Mouse (Mus musculus) heart, embryonic 14.5 days (tissue): ENCODE measurements around the gene Ift122. TPM values are rescaled to one million over a fixed set of nuclear protein-coding genes. Genes with fewer than 3 reads are reported as not detected.
A peak's percentile ranks its signal among the peaks of the same experiment; 100 is the strongest.

Experiments
- ATAC-seq: fragments of 200-750 bp; cut with Nextera tagmentation; 2 replicates; pipeline ENCODE4 v1.8.0; 2017; ENCODE audit warnings: low read depth, moderate TSS enrichment; ENCODE audit not compliant: insufficient number of reproducible peaks, insufficient read depth, low FRiP score
- H3K27ac ChIP-seq, 2 experiments: fragments of 200-500 bp in 1 of 2; fragments of 300-500 bp in 1 of 2; sonication (generic) in 1 of 2; replicated peaks in 1 of 2; 2 replicates each; pipeline ENCODE4 v1.5.1; 2012 to 2014; ENCODE audit warnings: low read depth in 2 of 2, low read length in 2 of 2, control low read depth in 1 of 2, mild to moderate bottlenecking in 1 of 2, mixed read lengths in 1 of 2; ENCODE audit not compliant: control insufficient read depth in 1 of 2, insufficient read depth in 1 of 2
- H3K27me3 ChIP-seq: fragments of 300-500 bp; sonication (generic); 2 replicates; pipeline ENCODE4 v1.6.1; 2014; ENCODE audit warnings: mild to moderate bottlenecking, low read length, control low read depth; ENCODE audit not compliant: control insufficient read depth, insufficient read depth
- H3K36me3 ChIP-seq: fragments of 300-500 bp; sonication (generic); 2 replicates; pipeline ENCODE4 v1.6.1; 2014; ENCODE audit warnings: mild to moderate bottlenecking, control low read depth, low read length, mixed read lengths; ENCODE audit not compliant: control insufficient read depth, insufficient read depth
- H3K4me1 ChIP-seq, 2 experiments: fragments of 200-500 bp in 1 of 2; fragments of 300-500 bp in 1 of 2; sonication (generic) in 1 of 2; 2 replicates each; pipeline ENCODE4 v1.6.1; 2012 to 2014; ENCODE audit warnings: low read length in 2 of 2, control low read depth in 1 of 2, mixed read lengths in 1 of 2; ENCODE audit not compliant: control insufficient read depth in 2 of 2, insufficient read depth in 2 of 2
- H3K4me2 ChIP-seq: fragments of 300-500 bp; sonication (generic); 2 replicates; pipeline ENCODE4 v1.6.1; 2014; ENCODE audit warnings: mild to moderate bottlenecking, low read length
- H3K4me3 ChIP-seq, 2 experiments: fragments of 200-500 bp in 1 of 2; fragments of 300-500 bp in 1 of 2; sonication (generic) in 1 of 2; 2 replicates each; pipeline ENCODE4 v1.5.1; 2012 to 2014; ENCODE audit warnings: low read length in 2 of 2, mild to moderate bottlenecking in 2 of 2, control low read depth in 1 of 2, low read depth in 1 of 2, moderate library complexity in 1 of 2; ENCODE audit not compliant: control insufficient read depth in 1 of 2, insufficient read depth in 1 of 2
- H3K9ac ChIP-seq: fragments of 300-500 bp; sonication (generic); 2 replicates; pipeline ENCODE4 v1.6.1; 2014; ENCODE audit warnings: mild to moderate bottlenecking, low read length
- H3K9me3 ChIP-seq: fragments of 300-500 bp; sonication (generic); 2 replicates; pipeline ENCODE4 v1.6.1; 2016; ENCODE audit warnings: low read length, control low read depth; ENCODE audit not compliant: control insufficient read depth
- WGBS: fragments of 180-500 bp; shearing (Covaris S2); extraction: QIAGEN DNeasy Blood & Tissue Kit; methylation state at CpG from one replicate; pipeline ENCODE4 v1.1.7; 2014; 5-methylcytosine and 5-hydroxymethylcytosine counted together
- polyA plus RNA-seq: library from polyadenylated mRNA; unstranded; fragments of >200 nt; fragmentation: Nextera tagmentation; extraction: Ambion mirVana; gene quantifications from 2 replicates; pipeline ENCODE4 v1.2.1, GENCODE M21; 2014

Gene Ift122
- polyA plus RNA-seq, 1 experiment from 2014 or later, result 22.6 TPM

- H3K9ac ChIP-seq, result no peak overlapping the region
- peaks cover 12 to 18% of the 10 kb centered on the region in 2 experiments for H3K4me1 ChIP-seq
- no peaks in the 10 kb centered on the region for H3K27me3 ChIP-seq
- WGBS, result 62% methylated on average over 4 of the region's 4 CpGs
- no peak overlapping the region for H3K4me2 ChIP-seq
- no peak for ATAC-seq
- H3K4me3 ChIP-seq, result no peak overlapping the region
- H3K27ac ChIP-seq, result no peak overlapping the region
- H3K9me3 ChIP-seq, result no peaks in the 10 kb centered on the region
- peaks cover 26% of the 10 kb centered on the region for H3K36me3 ChIP-seq
These were observed 43.8 kb downstream of the Ift122 start for GRCm38 (mm10) chr6:115897117-115897516.

- Histone ChIP-seq H3K4me3 (no peak overlapping the region), H3K9me3 (no peaks in the 10 kb centered on the region), H3K4me1 (peaks cover 12 to 18% of the 10 kb centered on the region in 2 experiments), H3K9ac (no peak overlapping the region), H3K36me3 (peaks cover 20% of the 10 kb centered on the region), H3K4me2 (no peak overlapping the region), H3K27me3 (no peaks in the 10 kb centered on the region), H3K27ac (no peak overlapping the region)
- 81% methylated on average over 7 of the region's 7 CpGs for WGBS
- ATAC-seq, result no peak
These were observed 44.8 kb downstream of the Ift122 start for GRCm38 (mm10) chr6:115897926-115898520.

GRCm38 (mm10) chr6:115901062-115901461 is 47.8 kb downstream of the Ift122 start:
- ATAC-seq, result 0 out of 2 replicates have a peak, but pooled peaks have one; percentile 52
- Histone ChIP-seq H3K4me1 (peaks cover 14 to 18% of the 10 kb centered on the region in 2 experiments), H3K4me2 (no peak overlapping the region), H3K9me3 (no peaks in the 10 kb centered on the region), H3K9ac (peak overlapping the region; percentile 38; the same call in 1 of the 2 replicates), H3K27ac (peak overlapping the region; percentile 53 to 79; a peak in 3 of 4 replicates), H3K36me3 (peaks cover 10% of the 10 kb centered on the region; the same call in 1 of the 2 replicates), H3K4me3 (no peak overlapping the region), H3K27me3 (no peaks in the 10 kb centered on the region)
- WGBS, result 1% methylated on average over 3 of the region's 3 CpGs

GRCm38 (mm10) chr6:115901489-115901931 is 48.2 kb downstream of the Ift122 start:
- H3K9ac ChIP-seq, result peak overlapping the region; percentile 38; the same call in 1 of the 2 replicates
- H3K4me2 ChIP-seq, result no peak overlapping the region
- peaks cover 14 to 18% of the 10 kb centered on the region in 2 experiments for H3K4me1 ChIP-seq
- no peak overlapping the region for H3K4me3 ChIP-seq
- peaks cover 9% of the 10 kb centered on the region; the same call in 1 of the 2 replicates for H3K36me3 ChIP-seq
- no peaks in the 10 kb centered on the region for H3K9me3 ChIP-seq
- 64% methylated on average over 8 of the region's 8 CpGs for WGBS
- 0 out of 2 replicates have a peak, but pooled peaks have one; percentile 19 for ATAC-seq
- H3K27ac ChIP-seq, result peak overlapping the region; percentile 53 to 79
- no peaks in the 10 kb centered on the region for H3K27me3 ChIP-seq

- H3K27ac ChIP-seq, result no peak overlapping the region
- 79% methylated on average over 3 of the region's 3 CpGs for WGBS
- ATAC-seq, result no peak
These were observed 49.3 kb downstream of the Ift122 start for GRCm38 (mm10) chr6:115902545-115902944.

GRCm38 (mm10) chr6:115905568-115905967 is 52.3 kb downstream of the Ift122 start:
- Histone ChIP-seq H3K4me3 (no peak overlapping the region), H3K4me2 (no peak overlapping the region), H3K9ac (no peak overlapping the region), H3K27me3 (no peaks in the 10 kb centered on the region), H3K4me1 (peaks cover 26 to 32% of the 10 kb centered on the region in 2 experiments), H3K9me3 (no peaks in the 10 kb centered on the region), H3K27ac (peak overlapping the region; percentile 56 to 60), H3K36me3 (peaks cover 13% of the 10 kb centered on the region; the same call in 1 of the 2 replicates)
- 76% methylated on average over 6 of the region's 6 CpGs for WGBS
- no peak for ATAC-seq

More at GRCm38 (mm10) chr6:115902545-115902944, 49.3 kb downstream of the Ift122 start:
- Histone ChIP-seq H3K4me3 (no peak overlapping the region), H3K4me2 (no peak overlapping the region), H3K36me3 (peaks cover 13% of the 10 kb centered on the region; the same call in 1 of the 2 replicates), H3K4me1 (peaks cover 10 to 12% of the 10 kb centered on the region in 2 experiments), H3K27me3 (no peaks in the 10 kb centered on the region), H3K9me3 (no peaks in the 10 kb centered on the region), H3K9ac (no peak overlapping the region)

GRCm38 (mm10) chr6:115906455-115906854 is 53.2 kb downstream of the Ift122 start:
- H3K27ac ChIP-seq, result 0 out of 4 replicates have a peak overlapping the region, but pooled peaks of 1 of the 2 experiments have one; percentile 31
- H3K27me3 ChIP-seq, result no peaks in the 10 kb centered on the region
- H3K36me3 ChIP-seq, result peaks cover 13% of the 10 kb centered on the region; the same call in 1 of the 2 replicates
- 53% methylated on average over 1 of the region's 1 CpGs for WGBS
- no peak for ATAC-seq
- H3K9me3 ChIP-seq, result no peaks in the 10 kb centered on the region
- no peak overlapping the region for H3K4me3 ChIP-seq
- no peak overlapping the region for H3K4me2 ChIP-seq
- H3K4me1 ChIP-seq, result peaks cover 32 to 33% of the 10 kb centered on the region in 2 experiments
- no peak overlapping the region for H3K9ac ChIP-seq
